Mouse (Mus musculus) heart, postnatal 0 days (tissue): Measurements from ENCODE around the gene Tpm1.

Source experiments
- CTCF ChIP-seq: IDR thresholded peaks from 2 replicates; pipeline ENCODE4 v1.5.1; 2016; ENCODE audit warnings: antibody characterized with exemption, control low read depth, low read depth
- EP300 ChIP-seq: IDR thresholded peaks from 2 replicates; pipeline ENCODE4 v1.6.1; 2016; ENCODE audit warnings: antibody characterized with exemption, low read depth

GRCm38 (mm10) chr9:67003156-67003555 lies 46.0 kb downstream of the Tpm1 start:
- TF ChIP-seq CTCF, result no peak
- no peak for TF ChIP-seq EP300
